9 mouse cellular contexts compared by ENCODE assay signal in the genomic region with DNA sequence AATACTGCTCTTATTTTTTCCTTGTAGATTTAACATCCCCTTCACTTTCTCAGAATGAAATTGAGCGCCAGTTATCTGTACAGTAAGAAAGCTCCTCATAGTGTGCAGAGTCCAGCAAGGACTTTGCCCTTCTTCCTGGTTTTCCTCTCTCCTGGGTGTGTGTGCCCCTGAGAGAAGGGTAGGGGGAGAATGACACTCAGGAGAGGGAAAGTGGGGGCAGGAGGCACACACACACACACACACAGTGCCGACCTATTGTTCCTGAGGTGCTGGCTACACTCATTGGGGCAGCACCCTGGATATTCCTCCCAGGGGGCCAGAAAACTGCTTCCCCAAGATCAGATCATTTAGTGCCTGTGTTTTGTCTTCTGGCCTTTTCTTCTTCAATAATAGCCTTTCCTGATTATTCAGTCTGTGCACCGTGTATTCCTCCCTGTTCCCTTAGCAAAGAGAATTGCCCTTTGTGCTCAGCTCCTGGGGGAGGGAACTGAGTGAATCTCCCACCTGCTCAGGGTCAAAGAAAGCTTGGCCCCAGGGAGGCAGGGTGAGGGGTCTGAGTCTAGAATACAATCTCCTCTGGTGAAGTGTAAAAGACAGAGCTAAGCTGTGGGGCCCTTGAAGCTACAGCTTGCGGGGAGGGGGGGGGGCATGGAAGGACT. TPM values are rescaled to one million over a fixed set of nuclear protein-coding genes. Genes with fewer than 3 reads are reported as not detected.
DNase-seq lines count a peak whose midpoint lies in the region; ATAC-seq and TF ChIP-seq lines count a peak whose summit lies in the region.
"Had no signal": no experiment of that assay in that cellular context is flagged by ENCODE, and none has a peak within 500 bp of the region (broad histone marks: within the 10 kb centered on the region; RNA-seq: fewer than 3 reads in every experiment).

No protein-coding gene starts in this region.

- H3K4me3 ChIP-seq in lung, embryonic 16.5 days (ENCODE audit: low read length), result no peak overlapping the region
- H3K4me3 ChIP-seq in lung, adult 2 months (replicated peaks; ENCODE audit: extremely low read depth, low read depth, low read length), result no peak overlapping the region
- H3K4me3 ChIP-seq in forebrain, embryonic 11.5 days (ENCODE audit: low read depth, low read length), result no peak overlapping the region
- H3K4me3 ChIP-seq in liver, embryonic 14.5 days (ENCODE audit: insufficient read depth in 1 of 2, low read depth in 2 of 2, low read length in 2 of 2), result no peak overlapping the region
- no peak overlapping the region for H3K4me3 ChIP-seq in stomach, embryonic 16.5 days (replicated peaks; ENCODE audit: low read length)

- H3K9me3 ChIP-seq in lung, embryonic 16.5 days (ENCODE audit: control insufficient read depth, low read length), result no peaks in the 10 kb centered on the region
- H3K9me3 ChIP-seq in forebrain, embryonic 11.5 days (ENCODE audit: control insufficient read depth, low read length), result no peaks in the 10 kb centered on the region
- H3K9me3 ChIP-seq in liver, embryonic 14.5 days (ENCODE audit: control insufficient read depth, low read length), result no peaks in the 10 kb centered on the region
- no peaks in the 10 kb centered on the region for H3K9me3 ChIP-seq in stomach, embryonic 16.5 days (replicated peaks; ENCODE audit: control insufficient read depth, low read length)
- H3K9me3 ChIP-seq: hindbrain, embryonic 15.5 days had no signal

- peak overlapping the region; percentile 56 for H3K4me2 ChIP-seq in lung, embryonic 16.5 days (ENCODE audit: low read depth, low read length)
- peak overlapping the region; percentile 47; the same call in 1 of the 2 replicates for H3K4me2 ChIP-seq in forebrain, embryonic 11.5 days (ENCODE audit: low read depth, low read length, severe bottlenecking)
- H3K4me2 ChIP-seq in liver, embryonic 14.5 days (ENCODE audit: low read depth), result peak overlapping the region; percentile 25; the same call in 1 of the 2 replicates
- peak overlapping the region; percentile 49; the same call in 1 of the 2 replicates for H3K4me2 ChIP-seq in stomach, embryonic 16.5 days (ENCODE audit: low read depth, low read length)

- no peak for DNase-seq in lung, adult 2 months
- DNase-seq in forebrain, embryonic 11.5 days (ENCODE audit: low spot score), result peak; percentile 57
- DNase-seq in liver, embryonic 14.5 days (ENCODE audit: low read depth in 3 of 3, low spot score in 3 of 3), result no peak
- no peak for DNase-seq in left cerebral cortex, postnatal 36 days (ENCODE audit: low spot score in 2 of 2)
- DNase-seq in gastrocnemius, adult 8-10 months (ENCODE audit: low spot score in 2 of 2), result no peak
- DNase-seq in left cerebral cortex, adult 11 months (ENCODE audit: low spot score), result no peak

- 50% methylated on average over 4 of the region's 4 CpGs for WGBS in lung, embryonic 16.5 days
- 62% methylated on average over 4 of the region's 4 CpGs for WGBS in lung, adult 2 months
- WGBS in forebrain, embryonic 11.5 days, result 26% methylated on average over 4 of the region's 4 CpGs
- WGBS in liver, embryonic 14.5 days (ENCODE audit: insufficient replicate concordance), result 65% methylated on average over 4 of the region's 4 CpGs
- WGBS in stomach, embryonic 16.5 days, result 55% methylated on average over 4 of the region's 4 CpGs

- TF ChIP-seq EP300 in liver, embryonic 14.5 days (IDR thresholded peaks at IDR 0.05; ENCODE audit: low read depth), result no peak

- H3K36me3 ChIP-seq in lung, embryonic 16.5 days (ENCODE audit: control insufficient read depth, insufficient read depth, low read length), result no peaks in the 10 kb centered on the region
- H3K36me3 ChIP-seq in forebrain, embryonic 11.5 days (ENCODE audit: control insufficient read depth, insufficient read depth, low read length), result no peaks in the 10 kb centered on the region
- H3K36me3 ChIP-seq in liver, embryonic 14.5 days (replicated peaks; ENCODE audit: control insufficient read depth, insufficient read depth, low read depth), result no peaks in the 10 kb centered on the region
- no peaks in the 10 kb centered on the region for H3K36me3 ChIP-seq in stomach, embryonic 16.5 days (ENCODE audit: control insufficient read depth, insufficient read depth, low read length)
- H3K36me3 ChIP-seq: hindbrain, embryonic 15.5 days had no signal

- no peak for ATAC-seq in lung, embryonic 16.5 days (ENCODE audit: low read depth)
- peak; percentile 60 for ATAC-seq in forebrain, embryonic 11.5 days (replicated peaks; ENCODE audit: low FRiP score)
- ATAC-seq in liver, embryonic 14.5 days (ENCODE audit: insufficient read depth), result no peak
- no peak for ATAC-seq in stomach, embryonic 16.5 days (ENCODE audit: insufficient read depth, low FRiP score)

- TF ChIP-seq CTCF in lung, adult 2 months (IDR thresholded peaks at IDR 0.05; ENCODE audit: insufficient read depth, low read length), result no peak
- no peak for TF ChIP-seq CTCF in liver, embryonic 14.5 days (IDR thresholded peaks at IDR 0.05; ENCODE audit: low read depth)

- intact Hi-C loops in left cerebral cortex, postnatal 36 days (cut with DNase I), result loop anchor here (5.0 kb wide), 2 partner anchors 56 to 401 kb away; partner anchors contain the start of gene Tiparp

- H3K27ac ChIP-seq in lung, embryonic 16.5 days (ENCODE audit: low read length), result no peak overlapping the region
- peak overlapping the region; percentile 50 for H3K27ac ChIP-seq in forebrain, embryonic 11.5 days (ENCODE audit: low read depth, low read length)
- H3K27ac ChIP-seq in liver, embryonic 14.5 days, result no peak overlapping the region
- H3K27ac ChIP-seq in stomach, embryonic 16.5 days (ENCODE audit: low read length), result no peak overlapping the region
- H3K27ac ChIP-seq: hindbrain, embryonic 15.5 days had no signal

- no peak for TF ChIP-seq POLR2A in lung, adult 2 months (IDR thresholded peaks at IDR 0.05; ENCODE audit: borderline replicate concordance, extremely low read depth, low read depth, low read length)

- no peak overlapping the region for H3K9ac ChIP-seq in lung, embryonic 16.5 days (ENCODE audit: low read length)
- H3K9ac ChIP-seq in forebrain, embryonic 11.5 days (ENCODE audit: low read length), result peak overlapping the region; percentile 50; the same call in 1 of the 2 replicates
- no peak overlapping the region for H3K9ac ChIP-seq in liver, embryonic 14.5 days (replicated peaks)
- H3K9ac ChIP-seq in stomach, embryonic 16.5 days (ENCODE audit: low read length), result peak overlapping the region; percentile 56; the same call in 1 of the 2 replicates
- H3K9ac ChIP-seq: hindbrain, embryonic 15.5 days had no signal

- no peaks in the 10 kb centered on the region for H3K27me3 ChIP-seq in lung, embryonic 16.5 days (ENCODE audit: control insufficient read depth, insufficient read depth, low read depth, low read length)
- no peaks in the 10 kb centered on the region for H3K27me3 ChIP-seq in forebrain, embryonic 11.5 days (ENCODE audit: control insufficient read depth, insufficient read depth, low read length)
- no peaks in the 10 kb centered on the region for H3K27me3 ChIP-seq in liver, embryonic 14.5 days (ENCODE audit: control insufficient read depth, insufficient read depth, low read length)
- no peaks in the 10 kb centered on the region for H3K27me3 ChIP-seq in stomach, embryonic 16.5 days (ENCODE audit: control insufficient read depth, insufficient read depth, low read length)
- H3K27me3 ChIP-seq: hindbrain, embryonic 15.5 days had no signal

- peaks cover 11% of the 10 kb centered on the region for H3K4me1 ChIP-seq in lung, embryonic 16.5 days (replicated peaks; ENCODE audit: control insufficient read depth, insufficient read depth, low read length)
- H3K4me1 ChIP-seq in lung, adult 2 months (ENCODE audit: control insufficient read depth, insufficient read depth, low read length), result peaks cover 11% of the 10 kb centered on the region
- H3K4me1 ChIP-seq in forebrain, embryonic 11.5 days (replicated peaks; ENCODE audit: control insufficient read depth, insufficient read depth, low read length), result peaks cover 9% of the 10 kb centered on the region; the same call in 1 of the 2 replicates
- H3K4me1 ChIP-seq in liver, embryonic 14.5 days (replicated peaks; ENCODE audit: control insufficient read depth in 2 of 2, insufficient read depth in 2 of 2, low read length in 1 of 2), result peaks cover 5 to 18% of the 10 kb centered on the region in 2 experiments
- H3K4me1 ChIP-seq in stomach, embryonic 16.5 days (ENCODE audit: control insufficient read depth, insufficient read depth, low read length), result peaks cover 6% of the 10 kb centered on the region; the same call in 1 of the 2 replicates

RNA-seq across cellular contexts. Expression of gene Ccnl1, which starts 29.3 kb away (rescaled TPM):
- 105 and 114 TPM in 2 replicates for polyA plus RNA-seq in lung, embryonic 16.5 days (2015; fragmentation: Nextera tagmentation; extraction: Ambion mirVana)
- 51.4 and 75.1 TPM in 2 replicates for polyA plus RNA-seq in lung, adult 2 months (2012; rRNA removed)
- polyA plus RNA-seq in forebrain, embryonic 11.5 days (2014; fragmentation: Nextera tagmentation; extraction: Ambion mirVana), result 124 and 130 TPM in 2 replicates
- polyA plus RNA-seq in liver, embryonic 14.5 days (2012; rRNA removed), result 29.9 and 45.9 TPM in 2 replicates
- polyA plus RNA-seq in liver, embryonic 14.5 days (2014; fragmentation: Nextera tagmentation; extraction: Ambion mirVana), result 41.6 and 44.2 TPM in 2 replicates
- polyA plus RNA-seq in stomach, embryonic 16.5 days (2015; fragmentation: Nextera tagmentation; extraction: Ambion mirVana), result 97.3 and 100 TPM in 2 replicates
- 10 to 100 TPM; 40.0 to 57.9 TPM for total RNA-seq in left cerebral cortex, postnatal 36 days (2021)
- total RNA-seq in gastrocnemius, adult 8-10 months (2022), result 10 to 100 TPM in 2 of 4 experiments, 1 to 10 TPM in 2; 8.6 to 17.0 (median 11.7) TPM

Comparison
In these comparisons a context has a peak if more than half of its experiments do, and no peak if none do; other contexts are left out.
1. H3K9ac ChIP-seq: peak in forebrain, embryonic 11.5 days (single experiment) and stomach, embryonic 16.5 days (single experiment); none in lung, embryonic 16.5 days (single experiment) and liver, embryonic 14.5 days (single experiment).
2. Peak in every context shown above with its lines, with median percentiles within 50 percentile points of each other: H3K4me2 ChIP-seq.